Mouse (Mus musculus) brown adipose tissue, adult 24 weeks (tissue): ENCODE measurements around the gene Crebzf. TPM values are rescaled to one million over a fixed set of nuclear protein-coding genes. Genes with fewer than 3 reads are reported as not detected.

ENCODE experiments used
- H3K27ac ChIP-seq: fragments of 200-500 bp; replicated peaks from 2 replicates; pipeline ENCODE4 v1.5.1; 2012; ENCODE audit warnings: low read depth, mild to moderate bottlenecking, low read length
- H3K4me1 ChIP-seq: fragments of 200-500 bp; 2 replicates; pipeline ENCODE4 v1.6.1; 2012; ENCODE audit warnings: low read length, mixed read lengths; ENCODE audit not compliant: control insufficient read depth, insufficient read depth, insufficient read length
- H3K4me3 ChIP-seq: fragments of 200-500 bp; 2 replicates; pipeline ENCODE4 v1.5.1; 2012; ENCODE audit warnings: low read depth, mild to moderate bottlenecking, low read length, moderate library complexity; ENCODE audit not compliant: insufficient read depth
- polyA plus RNA-seq: library from polyadenylated mRNA; stranded (reverse); fragments of >200 nt; gene quantifications from 2 replicates; pipeline ENCODE4 v1.2.4, GENCODE M21; 2012; ENCODE audit not compliant: missing spikeins, insufficient read depth, insufficient read length

The Crebzf gene
- polyA plus RNA-seq, 1 experiment, result 23.2 TPM

GRCm38 (mm10) chr7:90457517-90457916 is 15.0 kb downstream of the Crebzf start:
- peak overlapping the region; percentile 81 for H3K4me3 ChIP-seq
- H3K27ac ChIP-seq, result peak overlapping the region; percentile 73
- H3K4me1 ChIP-seq, result no peaks in the 10 kb centered on the region; the same call in 1 of the 2 replicates

- Histone ChIP-seq H3K4me3 (no peak overlapping the region), H3K4me1 (no peaks in the 10 kb centered on the region; the same call in 1 of the 2 replicates), H3K27ac (no peak overlapping the region)
These were observed 17.8 kb downstream of the Crebzf start for GRCm38 (mm10) chr7:90460330-90460729.

GRCm38 (mm10) chr7:90460930-90461329 is 18.4 kb downstream of the Crebzf start:
- Histone ChIP-seq H3K27ac (no peak overlapping the region), H3K4me1 (no peaks in the 10 kb centered on the region; the same call in 1 of the 2 replicates), H3K4me3 (no peak overlapping the region)

GRCm38 (mm10) chr7:90461441-90461840 is 18.9 kb downstream of the Crebzf start:
- Histone ChIP-seq H3K27ac (no peak overlapping the region), H3K4me3 (no peak overlapping the region), H3K4me1 (no peaks in the 10 kb centered on the region)

- H3K27ac ChIP-seq, result no peak overlapping the region
- no peak overlapping the region for H3K4me3 ChIP-seq
- no peaks in the 10 kb centered on the region for H3K4me1 ChIP-seq
These were observed 31.0 kb downstream of the Crebzf start for GRCm38 (mm10) chr7:90473511-90473910.

GRCm38 (mm10) chr7:90475793-90476312 is 33.3 kb downstream of the Crebzf start, which contains the start of gene Tmem126b:
Gene Tmem126b (minus strand): TSS chr7:90476001.
- Histone ChIP-seq H3K27ac (peak within 1 kb of the TSS; percentile 60), H3K4me1 (no peaks in the 10 kb centered on the region), H3K4me3 (peak within 1 kb of the TSS; percentile 89)

- Histone ChIP-seq H3K27ac (peak within 1 kb of the TSS; percentile 60), H3K4me3 (peak within 1 kb of the TSS; percentile 89), H3K4me1 (no peaks in the 10 kb centered on the region)
These were observed 34.0 kb downstream of the Crebzf start, which contains the start of gene Dlg2 for GRCm38 (mm10) chr7:90476313-90477245. Gene Dlg2 (plus strand): TSS chr7:90476672.

GRCm38 (mm10) chr7:90482607-90483006 is 40.1 kb downstream of the Crebzf start:
- H3K4me1 ChIP-seq, result no peaks in the 10 kb centered on the region
- no peak overlapping the region for H3K27ac ChIP-seq
- H3K4me3 ChIP-seq, result no peak overlapping the region

Other genes with a start within 250 kb of the Crebzf start
- not detected in 2 replicates for gene Ccdc83, start 177.0 kb upstream of the Crebzf start, polyA plus RNA-seq
- 1.4 and 2.7 TPM in 2 replicates for gene Sytl2, start 140.5 kb upstream of the Crebzf start, polyA plus RNA-seq
- gene Ccdc89, start 16.2 kb upstream of the Crebzf start, polyA plus RNA-seq, result not detected in 2 replicates
- gene Tmem126a, start 14.5 kb downstream of the Crebzf start, polyA plus RNA-seq, result 177 and 191 TPM in 2 replicates
- 47.4 and 60.3 TPM in 2 replicates for gene Tmem126b, start 33.3 kb downstream of the Crebzf start, polyA plus RNA-seq
- 1.4 and 7.6 TPM in 2 replicates for gene Dlg2, start 33.9 kb downstream of the Crebzf start, polyA plus RNA-seq